Mouse (Mus musculus): ENCODE measurements around the gene Prepl. TPM values are rescaled to one million over a fixed set of nuclear protein-coding genes. Genes with fewer than 3 reads are reported as not detected.

Gene Prepl
- 94.0 and 104 TPM in 2 replicates for total RNA-seq (2014; rRNA removed)
- 105 and 124 TPM in 2 replicates for polyA plus RNA-seq (2015; fragmentation: Nextera tagmentation; extraction: Ambion mirVana)

GRCm38 (mm10) chr17:85090120-85091099 lies at the start of gene Prepl, which contains the start of gene Camkmt:
Prepl (minus strand) TSS chr17:85090241.
Camkmt (plus strand) TSS chr17:85090552.
- peak within 1 kb of the TSS; percentile 95 for H3K27ac ChIP-seq
- H3K4me2 ChIP-seq (ENCODE audit: low read depth, low read length), result peak within 1 kb of the TSS; percentile 68
- H3K36me3 ChIP-seq (ENCODE audit: insufficient read depth, low read length), result no peaks in the 10 kb centered on the region
- DNase-seq (ENCODE audit: low spot score) (peak; percentile 99), ATAC-seq (peak; percentile 98)
- H3K9ac ChIP-seq (replicated peaks; ENCODE audit: low read length), result peak within 1 kb of the TSS; percentile 90
- H3K4me1 ChIP-seq (ENCODE audit: insufficient read depth, low read length), result no peaks in the 10 kb centered on the region
- no peaks in the 10 kb centered on the region for H3K9me3 ChIP-seq (ENCODE audit: low read length)
- WGBS, result under 1% methylated on average over 63 of the region's 63 CpGs
- TF ChIP-seq CTCF (IDR thresholded peaks at IDR 0.05; ENCODE audit: low read depth), result no peak
- H3K27me3 ChIP-seq (ENCODE audit: insufficient read depth, low read length), result no peaks in the 10 kb centered on the region
- peak within 1 kb of the TSS; percentile 85 for H3K4me3 ChIP-seq (ENCODE audit: low read length)

DNA sequence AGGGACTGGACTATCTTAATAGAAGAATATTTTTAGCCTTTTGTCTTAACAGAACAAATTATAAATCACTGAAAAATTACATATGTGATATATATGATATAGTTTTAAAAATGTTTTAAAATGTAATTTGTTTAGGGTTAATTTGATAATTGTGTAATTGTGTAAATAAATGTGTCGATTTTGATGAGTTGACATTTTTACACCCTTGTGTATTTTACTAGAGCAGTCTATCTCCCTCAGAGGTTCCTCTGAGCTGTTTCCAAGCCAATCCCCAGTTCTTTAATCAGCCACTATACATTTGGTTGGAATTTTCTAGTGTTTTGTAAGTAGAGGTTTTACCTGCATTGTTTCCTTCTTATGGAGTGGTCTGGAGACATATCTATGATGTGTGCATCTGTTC lies 48.4 kb upstream of the Prepl start:
- H3K4me2 ChIP-seq (ENCODE audit: low read depth, low read length), result no peak overlapping the region
- no peak overlapping the region for H3K4me3 ChIP-seq (ENCODE audit: low read length)
- no peaks in the 10 kb centered on the region for H3K27me3 ChIP-seq (ENCODE audit: insufficient read depth, low read length)
- ATAC-seq, result no peak
- H3K36me3 ChIP-seq (ENCODE audit: insufficient read depth, low read length), result no peaks in the 10 kb centered on the region
- DNase-seq (ENCODE audit: low spot score), result no peak
- no peaks in the 10 kb centered on the region for H3K9me3 ChIP-seq (ENCODE audit: low read length)
- TF ChIP-seq CTCF (IDR thresholded peaks at IDR 0.05; ENCODE audit: low read depth), result no peak
- 86% methylated on average over 1 of the region's 1 CpGs for WGBS
- no peak overlapping the region for H3K27ac ChIP-seq
- H3K9ac ChIP-seq (replicated peaks; ENCODE audit: low read length), result no peak overlapping the region
- H3K4me1 ChIP-seq (ENCODE audit: insufficient read depth, low read length), result no peaks in the 10 kb centered on the region

GRCm38 (mm10) chr17:85116643-85117042 lies 26.6 kb upstream of the Prepl start:
- Histone ChIP-seq H3K4me3 (ENCODE audit: low read length) (no peak overlapping the region), H3K36me3 (ENCODE audit: insufficient read depth, low read length) (no peaks in the 10 kb centered on the region), H3K4me2 (ENCODE audit: low read depth, low read length) (no peak overlapping the region), H3K9ac (replicated peaks; ENCODE audit: low read length) (no peak overlapping the region), H3K27me3 (ENCODE audit: insufficient read depth, low read length) (no peaks in the 10 kb centered on the region), H3K9me3 (ENCODE audit: low read length) (no peaks in the 10 kb centered on the region), H3K27ac (no peak overlapping the region), H3K4me1 (ENCODE audit: insufficient read depth, low read length) (no peaks in the 10 kb centered on the region)
- ATAC-seq, result no peak
- peak; percentile 79 for TF ChIP-seq CTCF (IDR thresholded peaks at IDR 0.05; ENCODE audit: low read depth)
- WGBS, result 30% methylated on average over 4 of the region's 4 CpGs
- DNase-seq (ENCODE audit: low spot score), result peak; percentile 79

GRCm38 (mm10) chr17:85113441-85113840 lies 23.4 kb upstream of the Prepl start:
- no peaks in the 10 kb centered on the region for H3K36me3 ChIP-seq (ENCODE audit: insufficient read depth, low read length)
- H3K4me3 ChIP-seq (ENCODE audit: low read length), result no peak overlapping the region
- H3K4me2 ChIP-seq (ENCODE audit: low read depth, low read length), result no peak overlapping the region
- H3K27ac ChIP-seq, result no peak overlapping the region
- WGBS, result 78% methylated on average over 8 of the region's 8 CpGs
- TF ChIP-seq CTCF (IDR thresholded peaks at IDR 0.05; ENCODE audit: low read depth), result peak; percentile 54
- ATAC-seq (no peak), DNase-seq (ENCODE audit: low spot score) (peak; percentile 25)
- H3K4me1 ChIP-seq (ENCODE audit: insufficient read depth, low read length), result no peaks in the 10 kb centered on the region
- H3K27me3 ChIP-seq (ENCODE audit: insufficient read depth, low read length), result no peaks in the 10 kb centered on the region
- H3K9me3 ChIP-seq (ENCODE audit: low read length), result no peaks in the 10 kb centered on the region
- H3K9ac ChIP-seq (replicated peaks; ENCODE audit: low read length), result no peak overlapping the region

DNA sequence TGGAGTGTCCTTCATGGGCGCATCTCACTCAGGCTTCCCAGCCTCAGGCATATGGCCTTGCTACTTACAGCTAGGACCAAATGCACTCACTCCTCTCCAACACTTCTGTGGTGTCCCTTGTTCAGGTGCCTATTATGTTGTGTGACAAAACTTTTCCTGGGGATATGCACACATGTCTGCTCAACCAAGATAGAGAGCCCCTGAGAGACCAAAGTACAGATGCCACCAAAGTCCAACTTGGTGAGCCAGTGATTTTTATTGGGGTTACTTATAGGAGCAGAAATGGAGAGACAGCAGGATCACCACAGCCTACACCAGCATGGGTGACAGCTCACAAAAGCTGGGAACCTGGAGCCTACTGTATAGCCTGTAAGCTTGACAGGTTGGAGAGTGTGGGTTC lies 20.6 kb upstream of the Prepl start:
- Histone ChIP-seq H3K36me3 (ENCODE audit: insufficient read depth, low read length) (no peaks in the 10 kb centered on the region), H3K4me2 (ENCODE audit: low read depth, low read length) (no peak overlapping the region), H3K27me3 (ENCODE audit: insufficient read depth, low read length) (no peaks in the 10 kb centered on the region), H3K4me3 (ENCODE audit: low read length) (no peak overlapping the region), H3K27ac (no peak overlapping the region), H3K4me1 (ENCODE audit: insufficient read depth, low read length) (no peaks in the 10 kb centered on the region), H3K9ac (replicated peaks; ENCODE audit: low read length) (no peak overlapping the region), H3K9me3 (ENCODE audit: low read length) (no peaks in the 10 kb centered on the region)
- 97% methylated on average over 1 of the region's 1 CpGs for WGBS
- no peak for TF ChIP-seq CTCF (IDR thresholded peaks at IDR 0.05; ENCODE audit: low read depth)
- no peak for DNase-seq (ENCODE audit: low spot score)
- ATAC-seq, result no peak

GRCm38 (mm10) chr17:85103310-85103709 lies 13.3 kb upstream of the Prepl start:
- Histone ChIP-seq H3K9ac (replicated peaks; ENCODE audit: low read length) (no peak overlapping the region), H3K4me2 (ENCODE audit: low read depth, low read length) (no peak overlapping the region), H3K27ac (no peak overlapping the region), H3K4me3 (ENCODE audit: low read length) (no peak overlapping the region), H3K9me3 (ENCODE audit: low read length) (0 out of 2 replicates have a peak, but pooled peaks cover 3% of the 10 kb centered on the region), H3K27me3 (ENCODE audit: insufficient read depth, low read length) (no peaks in the 10 kb centered on the region), H3K4me1 (ENCODE audit: insufficient read depth, low read length) (no peaks in the 10 kb centered on the region), H3K36me3 (ENCODE audit: insufficient read depth, low read length) (peaks cover 4% of the 10 kb centered on the region; the same call in 1 of the 2 replicates)
- 53% methylated on average over 2 of the region's 2 CpGs for WGBS
- TF ChIP-seq CTCF (IDR thresholded peaks at IDR 0.05; ENCODE audit: low read depth), result no peak
- no peak for ATAC-seq
- DNase-seq (ENCODE audit: low spot score), result no peak

Measured in hindbrain, postnatal 0 days (tissue).